Comparison of ENCODE assay signal across 8 mouse cellular contexts in the genomic region with DNA sequence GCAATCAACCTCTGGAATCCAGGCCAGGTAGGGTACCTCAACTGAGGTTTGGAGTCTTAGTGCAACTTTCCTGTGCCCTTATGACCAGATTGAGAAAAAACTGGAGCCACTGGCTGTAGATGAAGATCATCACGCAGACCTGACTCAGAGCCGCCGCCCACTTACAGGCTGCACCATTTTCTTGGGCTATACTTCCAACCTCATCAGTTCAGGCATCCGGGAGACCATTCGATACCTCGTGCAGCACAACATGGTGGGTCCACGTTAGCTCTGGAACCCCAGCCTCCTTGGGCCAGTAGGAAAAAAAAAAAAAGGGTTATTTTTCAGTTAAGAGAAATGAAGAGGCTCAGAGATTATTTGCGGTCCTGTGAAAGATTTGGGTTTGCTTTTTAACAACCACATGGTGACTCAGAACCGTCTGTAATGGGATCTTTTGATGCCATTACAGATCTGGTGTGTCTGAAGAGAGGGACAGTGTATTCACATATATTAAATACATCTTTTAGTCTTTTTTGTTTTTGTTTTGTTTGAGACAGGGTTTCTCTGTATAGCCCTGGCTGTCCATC. TPM values are rescaled to one million over a fixed set of nuclear protein-coding genes. Genes with fewer than 3 reads are reported as not detected.
DNase-seq lines count a peak whose midpoint lies in the region; ATAC-seq and TF ChIP-seq lines count a peak whose summit lies in the region.

No protein-coding gene starts in this region.

- no peak for DNase-seq in heart, postnatal 0 days (ENCODE audit: low spot score)
- no peak for DNase-seq in heart, postnatal 10 days
- no peak for DNase-seq in ES-E14 (ENCODE audit: low read depth, low spot score)
- no peak for DNase-seq in cerebellum, adult 9-10 months
- no peak for DNase-seq in lung, adult 18-20 months

- H3K27ac ChIP-seq in heart, postnatal 0 days (ENCODE audit: low read depth), result peak overlapping the region; percentile 92; the same call in 1 of the 2 replicates
- H3K27ac ChIP-seq in ES-E14 (ENCODE audit: insufficient read depth, low read depth, low read length, poor library complexity, severe bottlenecking) (peak overlapping the region; percentile 84), macrophage (peak overlapping the region; percentile 64)
- H3K27ac ChIP-seq in forebrain, embryonic 15.5 days (replicated peaks), result peak overlapping the region; percentile 96

- no peaks in the 10 kb centered on the region for H3K27me3 ChIP-seq in heart, postnatal 0 days (ENCODE audit: control insufficient read depth, insufficient read depth, low read length)
- H3K27me3 ChIP-seq in forebrain, embryonic 15.5 days, result no peaks in the 10 kb centered on the region

- H3K9me3 ChIP-seq in heart, postnatal 0 days (replicated peaks; ENCODE audit: control insufficient read depth, low read length), result no peaks in the 10 kb centered on the region
- H3K9me3 ChIP-seq in ES-E14 (ENCODE audit: control insufficient read depth, insufficient read depth, low read depth, low read length), result no peaks in the 10 kb centered on the region
- H3K9me3 ChIP-seq in forebrain, embryonic 15.5 days, result no peaks in the 10 kb centered on the region

- H3K4me2 ChIP-seq in heart, postnatal 0 days (ENCODE audit: low read depth, low read length), result peak overlapping the region; percentile 67
- H3K4me2 ChIP-seq in forebrain, embryonic 15.5 days (replicated peaks), result peak overlapping the region; percentile 57

- WGBS in heart, postnatal 0 days, result 32% methylated on average over 9 of the region's 9 CpGs
- 44% methylated on average over 9 of the region's 9 CpGs for WGBS in forebrain, embryonic 15.5 days
- 47% methylated on average over 9 of the region's 9 CpGs for WGBS in macrophage (ENCODE audit: missing documents)

- no peak for TF ChIP-seq EP300 in heart, postnatal 0 days (IDR thresholded peaks at IDR 0.05; ENCODE audit: low read depth)

- peaks cover 34% of the 10 kb centered on the region for H3K36me3 ChIP-seq in heart, postnatal 0 days (replicated peaks; ENCODE audit: control insufficient read depth, insufficient read depth, low read length)
- peaks cover 39% of the 10 kb centered on the region for H3K36me3 ChIP-seq in ES-E14 (ENCODE audit: control insufficient read depth, insufficient read depth, low read length, poor library complexity, severe bottlenecking)
- peaks cover 43% of the 10 kb centered on the region for H3K36me3 ChIP-seq in forebrain, embryonic 15.5 days
- H3K36me3 ChIP-seq in macrophage (ENCODE audit: inconsistent target), result peaks cover 32% of the 10 kb centered on the region

- ATAC-seq in heart, postnatal 0 days (ENCODE audit: insufficient read depth, low read depth), result no peak
- ATAC-seq in forebrain, embryonic 15.5 days (replicated peaks), result peak; percentile 5; the same call in 1 of the 2 replicates
- no peak for ATAC-seq in inflammation-experienced regulatory T-cells, adult 6 months

- H3K9ac ChIP-seq in heart, postnatal 0 days (replicated peaks; ENCODE audit: low read depth, low read length), result peak overlapping the region; percentile 84
- peak overlapping the region; percentile 90 for H3K9ac ChIP-seq in ES-E14 (ENCODE audit: insufficient read depth, low read depth, low read length, poor library complexity, severe bottlenecking)
- peak overlapping the region; percentile 71 for H3K9ac ChIP-seq in forebrain, embryonic 15.5 days (replicated peaks)

- peak overlapping the region; percentile 83 for H3K4me3 ChIP-seq in heart, postnatal 0 days (ENCODE audit: low read depth, low read length)
- H3K4me3 ChIP-seq in ES-E14 (ENCODE audit: insufficient read depth in 1 of 2, low read depth in 1 of 2, low read length in 2 of 2, poor library complexity in 1 of 2, severe bottlenecking in 1 of 2) (peak overlapping the region; percentile 73 to 96), macrophage (ENCODE audit: inconsistent target) (peak overlapping the region; percentile 73)
- peak overlapping the region; percentile 81 for H3K4me3 ChIP-seq in forebrain, embryonic 15.5 days

- intact Hi-C loops in heart, postnatal 10 days (cut with DNase I), result no loop called here

- H3K4me1 ChIP-seq in heart, postnatal 0 days (ENCODE audit: control insufficient read depth, insufficient read depth), result peaks cover 6% of the 10 kb centered on the region; the same call in 1 of the 2 replicates
- H3K4me1 ChIP-seq in ES-E14 (ENCODE audit: control insufficient read depth in 2 of 2, insufficient read depth in 2 of 2, low read length in 2 of 2, poor library complexity in 1 of 2), result peaks cover 0 to 11% of the 10 kb centered on the region in 2 experiments; a peak in 1 of 4 replicates
- peaks cover 21% of the 10 kb centered on the region for H3K4me1 ChIP-seq in forebrain, embryonic 15.5 days

- in situ Hi-C loops in ES-E14 (cut with MboI; ENCODE audit: low sequenced_read_pairs in 2 of 2, unreplicated experiment in 2 of 2), result no loop called here

- TF ChIP-seq CTCF in heart, postnatal 0 days (IDR thresholded peaks at IDR 0.05; ENCODE audit: low read depth), result no peak

- H3K79me2 ChIP-seq in macrophage (ENCODE audit: inconsistent target), result peaks cover 25% of the 10 kb centered on the region

TF ChIP-seq in ES-E14, 5 proteins besides CTCF, POLR2A, EP300 and RAD21 (continues in another document):
- no peak for TF ChIP-seq ZNF384 (IDR thresholded peaks at IDR 0.05; ENCODE audit: low read depth, low read length)

RNA-seq across cellular contexts. Expression of gene Dhps, which starts 0.9 kb away (rescaled TPM):
- total RNA-seq in heart, postnatal 0 days (2014; rRNA removed; ENCODE audit: low replicate concordance), result 25.9 and 48.2 TPM in 2 replicates
- polyA plus RNA-seq in heart, postnatal 0 days (2015; fragmentation: Nextera tagmentation; extraction: Ambion mirVana), result 45.0 and 48.3 TPM in 2 replicates
- 10 to 100 TPM; 28.0 to 29.5 TPM for total RNA-seq in heart, postnatal 10 days (2021)
- 54.1 and 63.1 TPM in 2 replicates for total RNA-seq in ES-E14 (2012; rRNA removed)
- polyA plus RNA-seq in forebrain, embryonic 15.5 days (2015; fragmentation: Nextera tagmentation; extraction: Ambion mirVana), result 91.4 and 92.3 TPM in 2 replicates
- total RNA-seq in macrophage (2018; cell fraction: chromatin; rRNA removed), result 100 to 1,000 TPM in 7 of 26 experiments, 10 to 100 TPM in 19; 38.2 to 170 (median 83.3) TPM
- total RNA-seq in macrophage (2018; cell fraction: cytosol; rRNA removed), result 10 to 100 TPM; 31.8 to 51.9 (median 42.7) TPM
- total RNA-seq in macrophage (2018; cell fraction: nucleus; rRNA removed), result 100 to 1,000 TPM in 3 of 26 experiments, 10 to 100 TPM in 23; 32.9 to 135 (median 62.8) TPM
- polyA plus RNA-seq in macrophage (2018), result 28.6 to 47.4 TPM (median 37.1 TPM) in 3 replicates
- polyA plus RNA-seq in inflammation-experienced regulatory T-cells, adult 6 months (2017; shearing (Covaris generic)), result 10 to 100 TPM; 29.3 to 40.4 (median 39.3) TPM

RNA-seq across cellular contexts. Expression of gene Gm5741, which starts 4.7 kb away (rescaled TPM):
- total RNA-seq in heart, postnatal 0 days (2014; rRNA removed; ENCODE audit: low replicate concordance), result not detected in 2 replicates
- not detected in 2 replicates for polyA plus RNA-seq in heart, postnatal 0 days (2015; fragmentation: Nextera tagmentation; extraction: Ambion mirVana)
- total RNA-seq in heart, postnatal 10 days (2021), result not detected
- not detected in 2 replicates for total RNA-seq in ES-E14 (2012; rRNA removed)
- 1.2 and 2.0 TPM in 2 replicates for polyA plus RNA-seq in forebrain, embryonic 15.5 days (2015; fragmentation: Nextera tagmentation; extraction: Ambion mirVana)
- total RNA-seq in macrophage (2018; cell fraction: chromatin; rRNA removed), result not detected
- not detected for total RNA-seq in macrophage (2018; cell fraction: cytosol; rRNA removed)
- 1 to 10 TPM in 2 of 26 experiments, not detected in 24; 5.5 to 7.9 TPM for total RNA-seq in macrophage (2018; cell fraction: nucleus; rRNA removed)
- polyA plus RNA-seq in macrophage (2018), result not detected in 3 replicates
- polyA plus RNA-seq in inflammation-experienced regulatory T-cells, adult 6 months (2017; shearing (Covaris generic)), result 1 to 10 TPM in 2 of 3 experiments, not detected in 1; 1.9 to 3.3 TPM

RNA-seq across cellular contexts. Expression of gene Wdr83os, which starts 8.1 kb away (rescaled TPM):
- 101 and 116 TPM in 2 replicates for total RNA-seq in heart, postnatal 0 days (2014; rRNA removed; ENCODE audit: low replicate concordance)
- 99.8 and 103 TPM in 2 replicates for polyA plus RNA-seq in heart, postnatal 0 days (2015; fragmentation: Nextera tagmentation; extraction: Ambion mirVana)
- 10 to 100 TPM; 48.5 to 51.6 TPM for total RNA-seq in heart, postnatal 10 days (2021)
- total RNA-seq in ES-E14 (2012; rRNA removed), result 24.9 and 27.6 TPM in 2 replicates
- 120 and 132 TPM in 2 replicates for polyA plus RNA-seq in forebrain, embryonic 15.5 days (2015; fragmentation: Nextera tagmentation; extraction: Ambion mirVana)
- total RNA-seq in macrophage (2018; cell fraction: chromatin; rRNA removed), result 10 to 100 TPM in 12 of 26 experiments, 1 to 10 TPM in 14; 2.1 to 19.1 (median 9.2) TPM
- total RNA-seq in macrophage (2018; cell fraction: cytosol; rRNA removed), result 10 to 100 TPM; 45.0 to 67.5 (median 53.5) TPM
- 10 to 100 TPM; 10.6 to 34.2 (median 18.6) TPM for total RNA-seq in macrophage (2018; cell fraction: nucleus; rRNA removed)
- 66.3 to 79.6 TPM (median 68.7 TPM) in 3 replicates for polyA plus RNA-seq in macrophage (2018)
- 100 to 1,000 TPM; 114 to 166 (median 129) TPM for polyA plus RNA-seq in inflammation-experienced regulatory T-cells, adult 6 months (2017; shearing (Covaris generic))

RNA-seq across cellular contexts. Expression of gene Wdr83, which starts 8.7 kb away (rescaled TPM):
- 16.2 and 31.0 TPM in 2 replicates for total RNA-seq in heart, postnatal 0 days (2014; rRNA removed; ENCODE audit: low replicate concordance)
- polyA plus RNA-seq in heart, postnatal 0 days (2015; fragmentation: Nextera tagmentation; extraction: Ambion mirVana), result 38.8 and 42.9 TPM in 2 replicates
- 10 to 100 TPM; 27.4 to 27.7 TPM for total RNA-seq in heart, postnatal 10 days (2021)
- 26.4 and 32.6 TPM in 2 replicates for total RNA-seq in ES-E14 (2012; rRNA removed)
- polyA plus RNA-seq in forebrain, embryonic 15.5 days (2015; fragmentation: Nextera tagmentation; extraction: Ambion mirVana), result 62.1 and 62.3 TPM in 2 replicates
- total RNA-seq in macrophage (2018; cell fraction: chromatin; rRNA removed), result 10 to 100 TPM in 22 of 26 experiments, 1 to 10 TPM in 4; 6.6 to 51.2 (median 25.4) TPM
- total RNA-seq in macrophage (2018; cell fraction: cytosol; rRNA removed), result 10 to 100 TPM; 11.7 to 20.2 (median 16.5) TPM
- total RNA-seq in macrophage (2018; cell fraction: nucleus; rRNA removed), result 10 to 100 TPM in 23 of 26 experiments, 1 to 10 TPM in 3; 7.2 to 41.2 (median 20.3) TPM
- 13.5 to 19.5 TPM (median 15.7 TPM) in 3 replicates for polyA plus RNA-seq in macrophage (2018)
- polyA plus RNA-seq in inflammation-experienced regulatory T-cells, adult 6 months (2017; shearing (Covaris generic)), result 10 to 100 TPM; 34.8 to 44.2 (median 38.5) TPM

RNA-seq across cellular contexts. Expression of gene Man2b1, which starts 10.6 kb away (rescaled TPM):
- total RNA-seq in heart, postnatal 0 days (2014; rRNA removed; ENCODE audit: low replicate concordance), result 47.2 and 87.1 TPM in 2 replicates
- polyA plus RNA-seq in heart, postnatal 0 days (2015; fragmentation: Nextera tagmentation; extraction: Ambion mirVana), result 24.0 and 24.9 TPM in 2 replicates
- 10 to 100 TPM; 32.5 to 34.6 TPM for total RNA-seq in heart, postnatal 10 days (2021)
- 40.2 and 78.2 TPM in 2 replicates for total RNA-seq in ES-E14 (2012; rRNA removed)
- polyA plus RNA-seq in forebrain, embryonic 15.5 days (2015; fragmentation: Nextera tagmentation; extraction: Ambion mirVana), result 16.9 and 17.0 TPM in 2 replicates
- total RNA-seq in macrophage (2018; cell fraction: chromatin; rRNA removed), result 100 to 1,000 TPM in 21 of 26 experiments, 10 to 100 TPM in 5; 50.3 to 527 (median 260) TPM
- total RNA-seq in macrophage (2018; cell fraction: cytosol; rRNA removed), result 100 to 1,000 TPM; 120 to 611 (median 292) TPM
- 100 to 1,000 TPM; 140 to 891 (median 412) TPM for total RNA-seq in macrophage (2018; cell fraction: nucleus; rRNA removed)
- polyA plus RNA-seq in macrophage (2018), result 375 to 585 TPM (median 491 TPM) in 3 replicates
- 10 to 100 TPM; 80.8 to 94.7 (median 83.8) TPM for polyA plus RNA-seq in inflammation-experienced regulatory T-cells, adult 6 months (2017; shearing (Covaris generic))
